Mouse (Mus musculus) heart, adult 2 months (tissue): ENCODE data around the gene Exog.

Source experiments
- CTCF ChIP-seq: fragments of 200-600 bp; IDR thresholded peaks from 2 replicates; pipeline ENCODE4 v1.8.1; 2022; ENCODE audit warnings: antibody characterized with exemption, mild to moderate bottlenecking, moderate library complexity
- EP300 ChIP-seq: fragments of 200-500 bp; IDR thresholded peaks from 2 replicates; pipeline ENCODE4 v1.6.1; 2011; ENCODE audit warnings: low read depth, low read length, control low read depth; ENCODE audit not compliant: insufficient read depth
- POLR2A ChIP-seq: fragments of 200-500 bp; IDR thresholded peaks from 2 replicates; pipeline ENCODE4 v1.6.1; 2011; ENCODE audit warnings: mild to moderate bottlenecking, low read depth, low read length, control low read depth; ENCODE audit not compliant: insufficient read depth

GRCm38 (mm10) chr9:119408898-119409664 is 35.7 kb upstream of the Exog start:
- TF ChIP-seq POLR2A (no peak), CTCF (no peak), EP300 (no peak)
